Mouse (Mus musculus): ENCODE measurements at regions not wholly inside any gene's neighbourhood (a gene's known extent, or its start where the extent isn't known, plus 50 kb on each side); places are given as distances from the start of the nearest gene placed in this dataset.

GRCm38 (mm10) chr10:24483053-24483452, 112.2 kb upstream of the Ccn2 start:
- Histone ChIP-seq H3K27ac (ENCODE audit: insufficient read depth, low read depth) (no peak overlapping the region), H3K36me3 (replicated peaks in 1 of 2; ENCODE audit: control insufficient read depth in 1 of 2, insufficient read depth in 1 of 2, low read length in 1 of 2) (no peaks in the 10 kb centered on the region), H3K9me3 (replicated peaks; ENCODE audit: low read length) (no peaks in the 10 kb centered on the region), H3K4me1 (ENCODE audit: control insufficient read depth in 1 of 2, insufficient read depth in 2 of 2) (no peaks in the 10 kb centered on the region), H3K9ac (ENCODE audit: insufficient read depth, low read depth) (no peak overlapping the region), H3K4me2 (ENCODE audit: insufficient read depth, low read depth, poor library complexity, severe bottlenecking) (no peak overlapping the region), H3K27me3 (replicated peaks) (no peaks in the 10 kb centered on the region), H3K79me2 (replicated peaks; ENCODE audit: control insufficient read depth, extremely low read depth, insufficient read depth, poor library complexity, severe bottlenecking) (no peaks in the 10 kb centered on the region; the same call in 1 of the 2 replicates), H3K4me3 (replicated peaks in 1 of 3; ENCODE audit: low read depth in 2 of 3, low read length in 2 of 3, poor library complexity in 1 of 3) (no peak overlapping the region)
- no peak for DNase-seq (ENCODE audit: extremely low read depth)
- dilution Hi-C loops (cut with MboI; ENCODE audit: extremely low pct_ligation_motif_present, extremely low pct_unique_long_range_greater_than_20kb, low sequenced_read_pairs), result no loop called here
- in situ Hi-C loops (cut with MboI; ENCODE audit: low pct_ligation_motif_present, low pct_unique_long_range_greater_than_20kb, low sequenced_read_pairs), result no loop called here
- no peak for TF ChIP-seq ZNF384 (IDR thresholded peaks at IDR 0.05; ENCODE audit: low read depth, low read length)
- no peak for TF ChIP-seq EP300 (IDR thresholded peaks at IDR 0.05; ENCODE audit: low read length)
- no peak for TF ChIP-seq MXI1 (IDR thresholded peaks at IDR 0.05; ENCODE audit: low read depth, low read length)
- TF ChIP-seq UBTF (IDR thresholded peaks at IDR 0.05; ENCODE audit: low read depth, low read length), result no peak
- no peak for TF ChIP-seq CHD2 (IDR thresholded peaks at IDR 0.05; ENCODE audit: low read length)
- no peak for TF ChIP-seq SMC3 (IDR thresholded peaks at IDR 0.05; ENCODE audit: low read depth, low read length)
- no peak for TF ChIP-seq BHLHE40 (IDR thresholded peaks at IDR 0.05; ENCODE audit: low read depth, low read length)
- no peak for TF ChIP-seq ETS1 (conservative IDR thresholded peaks at IDR 0.05; ENCODE audit: low read depth, low read length)
- no peak for TF ChIP-seq HCFC1 (IDR thresholded peaks at IDR 0.05; ENCODE audit: low read depth, low read length)
- no peak for TF ChIP-seq ZKSCAN1 (IDR thresholded peaks at IDR 0.05; ENCODE audit: borderline replicate concordance, low read depth, low read length)
- no peak for TF ChIP-seq MAX (IDR thresholded peaks at IDR 0.05; ENCODE audit: low read length)
- TF ChIP-seq MAZ (IDR thresholded peaks at IDR 0.05; ENCODE audit: low read depth, low read length), result no peak
- no peak for TF ChIP-seq ZMIZ1 (IDR thresholded peaks at IDR 0.05; ENCODE audit: low read depth, low read length)

- no peak for TF ChIP-seq POLR2A (IDR thresholded peaks at IDR 0.05; ENCODE audit: low read depth, low read length)
- TF ChIP-seq SMC3 (IDR thresholded peaks at IDR 0.05; ENCODE audit: low read depth, low read length), result no peak
- TF ChIP-seq NRF1 (IDR thresholded peaks at IDR 0.05; ENCODE audit: low read depth, low read length), result no peak
- no peak for TF ChIP-seq EP300 (IDR thresholded peaks at IDR 0.05; ENCODE audit: low read length)
- no peak for TF ChIP-seq PAX5 (IDR thresholded peaks at IDR 0.05; ENCODE audit: low read length)
- TF ChIP-seq RCOR1 (conservative IDR thresholded peaks at IDR 0.05; ENCODE audit: low read depth, low read length), result no peak
- TF ChIP-seq USF2 (conservative IDR thresholded peaks at IDR 0.05; ENCODE audit: low read depth, low read length), result no peak
- TF ChIP-seq USF1 (IDR thresholded peaks at IDR 0.05; ENCODE audit: low read depth, low read length), result no peak
- no peak for TF ChIP-seq HCFC1 (IDR thresholded peaks at IDR 0.05; ENCODE audit: low read depth, low read length)
- no peak for TF ChIP-seq POLR2AphosphoS2 (IDR thresholded peaks at IDR 0.05; ENCODE audit: low read depth, low read length)
- no peak for TF ChIP-seq BHLHE40 (IDR thresholded peaks at IDR 0.05; ENCODE audit: low read depth, low read length)
- no peak for TF ChIP-seq MYC (IDR thresholded peaks at IDR 0.05; ENCODE audit: low read depth, low read length)
- no peak for TF ChIP-seq UBTF (IDR thresholded peaks at IDR 0.05; ENCODE audit: low read depth, low read length)
- TF ChIP-seq ETS1 (conservative IDR thresholded peaks at IDR 0.05; ENCODE audit: low read depth, low read length), result no peak
- no peak for TF ChIP-seq ELF1 (IDR thresholded peaks at IDR 0.05; ENCODE audit: low read depth, low read length)
- TF ChIP-seq JUND (conservative IDR thresholded peaks at IDR 0.05; ENCODE audit: low read depth, low read length), result no peak
- no peak for TF ChIP-seq CHD2 (IDR thresholded peaks at IDR 0.05; ENCODE audit: low read length)
- no peak for TF ChIP-seq MAFK (IDR thresholded peaks at IDR 0.05; ENCODE audit: insufficient replicate concordance, low read length)
- TF ChIP-seq RAD21 (IDR thresholded peaks at IDR 0.05; ENCODE audit: low read depth, low read length), result no peak
- TF ChIP-seq CHD1 (IDR thresholded peaks at IDR 0.05; ENCODE audit: low read depth, low read length), result no peak
- dilution Hi-C loops (cut with MboI; ENCODE audit: extremely low pct_ligation_motif_present, extremely low pct_unique_long_range_greater_than_20kb, low sequenced_read_pairs), result no loop called here
- no peaks in the 10 kb centered on the region for H3K9me3 ChIP-seq (replicated peaks; ENCODE audit: low read length)
Observed at GRCm38 (mm10) chr10:24484101-24484660, 111.1 kb upstream of the Ccn2 start.

More at GRCm38 (mm10) chr10:24484101-24484660, 111.1 kb upstream of the Ccn2 start:
- Histone ChIP-seq H3K4me3 (replicated peaks in 1 of 3; ENCODE audit: low read depth in 2 of 3, low read length in 2 of 3, poor library complexity in 1 of 3) (no peak overlapping the region), H3K36me3 (replicated peaks in 1 of 2; ENCODE audit: control insufficient read depth in 1 of 2, insufficient read depth in 1 of 2, low read length in 1 of 2) (no peaks in the 10 kb centered on the region), H3K27ac (ENCODE audit: insufficient read depth, low read depth) (no peak overlapping the region), H3K27me3 (replicated peaks) (no peaks in the 10 kb centered on the region), H3K9ac (ENCODE audit: insufficient read depth, low read depth) (no peak overlapping the region), H3K4me1 (ENCODE audit: control insufficient read depth in 1 of 2, insufficient read depth in 2 of 2) (no peaks in the 10 kb centered on the region), H3K79me2 (replicated peaks; ENCODE audit: control insufficient read depth, extremely low read depth, insufficient read depth, poor library complexity, severe bottlenecking) (no peaks in the 10 kb centered on the region; the same call in 1 of the 2 replicates), H3K4me2 (ENCODE audit: insufficient read depth, low read depth, poor library complexity, severe bottlenecking) (no peak overlapping the region)
- in situ Hi-C loops (cut with MboI; ENCODE audit: low pct_ligation_motif_present, low pct_unique_long_range_greater_than_20kb, low sequenced_read_pairs), result no loop called here
- DNase-seq (ENCODE audit: extremely low read depth), result no peak

Measured in CH12.LX (cell line).